Mouse (Mus musculus) myocyte (in vitro differentiated cells): ENCODE results near the gene Tef.

Experiments
- MAX ChIP-seq: IDR thresholded peaks from one replicate; pipeline ENCODE4 v1.6.1; 2011; ENCODE audit warnings: low read depth, mild to moderate bottlenecking, control low read depth
- POLR2A ChIP-seq: IDR thresholded peaks from one replicate; pipeline ENCODE4 v1.6.1; 2011; ENCODE audit warnings: low read depth, mild to moderate bottlenecking, control low read depth, moderate library complexity; ENCODE audit not compliant: insufficient read length

GRCm38 (mm10) chr15:81797861-81798260 lies 4.4 kb upstream of the Tef start:
- TF ChIP-seq POLR2A (no peak), MAX (no peak)
